Mouse (Mus musculus): ENCODE measurements at regions not wholly inside any gene's neighbourhood (a gene's known extent, or its start where the extent isn't known, plus 50 kb on each side); places are given as distances from the start of the nearest gene placed in this dataset.

DNA sequence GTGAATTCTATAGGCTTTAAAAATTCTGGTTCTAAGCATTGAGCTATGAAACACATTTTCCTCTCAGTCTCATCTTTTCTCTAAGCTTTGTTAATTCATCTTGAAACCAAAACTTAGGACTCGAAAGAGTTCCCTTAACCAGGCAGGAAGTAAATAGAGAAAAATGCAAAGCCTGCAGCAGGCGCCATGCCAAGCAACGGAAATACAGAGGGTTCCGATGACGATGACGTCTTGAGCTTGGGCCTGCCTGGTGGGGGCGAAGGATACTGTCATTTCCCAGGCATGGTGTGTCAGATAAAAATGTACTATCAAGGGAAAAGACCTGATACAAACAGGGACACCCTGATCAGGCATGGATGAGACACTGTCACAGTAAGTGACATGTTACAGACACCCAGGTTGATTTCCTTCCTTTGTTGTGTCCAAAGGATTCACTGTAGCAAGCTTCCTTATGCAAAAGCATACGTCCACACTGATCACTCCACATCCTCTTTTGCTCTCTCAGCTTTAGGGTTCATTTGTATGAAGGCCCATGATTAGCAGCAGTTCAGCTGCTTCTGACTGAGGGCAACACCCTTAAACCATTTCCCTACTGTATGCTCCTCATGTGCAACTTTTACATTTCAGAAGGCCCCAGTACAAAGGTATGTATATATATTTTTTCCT is 135.0 kb downstream of the Cemip2 start:
- DNase-seq (ENCODE audit: low read depth, low spot score), result no peak

DNA sequence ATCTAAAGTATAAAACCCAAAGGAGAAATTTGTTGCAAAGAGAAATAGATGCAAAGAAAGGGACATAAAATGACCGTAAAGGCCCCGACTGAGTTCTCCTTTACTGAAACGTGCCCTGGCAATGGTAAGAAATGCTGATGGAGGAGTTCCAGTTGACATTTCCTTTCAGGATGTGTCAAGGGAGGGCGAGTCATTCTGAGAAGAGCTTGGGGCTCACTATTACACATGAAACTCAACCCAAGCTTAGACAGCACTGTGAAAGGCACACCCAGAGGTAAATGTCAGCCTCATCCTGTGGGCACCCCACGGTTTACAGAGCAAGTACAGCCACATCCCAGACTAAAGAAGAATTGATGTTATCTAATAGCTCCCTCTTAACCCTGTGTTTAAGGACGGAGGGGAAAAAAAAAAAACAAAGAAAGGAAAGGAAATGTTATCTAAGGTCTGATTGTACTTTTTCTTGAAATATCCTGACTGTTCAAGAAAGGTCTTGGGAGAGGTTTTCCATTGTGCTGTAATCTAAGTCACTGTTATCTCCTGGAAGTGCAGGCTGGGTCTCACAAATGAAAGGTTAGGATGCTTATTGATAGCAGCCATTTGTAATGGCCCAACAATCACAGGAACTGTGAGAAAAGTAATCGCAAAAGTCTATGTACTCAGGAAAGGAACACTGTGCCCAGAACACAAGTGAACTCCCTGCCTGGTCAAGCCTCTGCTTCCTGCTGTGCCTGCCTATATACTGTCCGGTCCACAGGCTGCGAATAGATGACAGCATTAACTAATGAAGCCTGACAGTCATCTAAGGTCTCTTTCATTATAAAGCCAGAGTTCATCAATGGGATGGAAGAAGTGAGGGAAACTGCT is 135.8 kb downstream of the Cemip2 start:
- no peak for DNase-seq (ENCODE audit: low read depth, low spot score)

DNA sequence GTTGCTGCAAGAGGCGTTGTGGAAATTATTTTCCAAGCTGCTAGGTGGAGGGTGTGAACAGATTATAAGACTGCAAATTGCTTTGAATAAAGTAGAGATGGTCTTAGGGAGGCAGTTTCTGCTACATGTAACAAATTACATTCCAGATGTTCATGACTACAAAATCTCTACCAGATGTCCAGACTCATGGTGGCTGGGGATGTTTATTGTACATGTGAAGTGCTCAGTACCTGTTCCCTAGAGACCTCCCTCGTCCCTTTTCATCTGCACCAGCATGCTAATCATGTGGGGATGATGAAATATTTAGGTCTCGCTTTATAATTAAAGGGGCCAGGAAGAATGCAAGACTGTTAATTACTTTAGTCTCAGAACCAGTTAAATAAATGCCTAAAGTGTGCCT is 136.5 kb downstream of the Cemip2 start:
- peak; percentile 36 for DNase-seq (ENCODE audit: low read depth, low spot score)

DNA sequence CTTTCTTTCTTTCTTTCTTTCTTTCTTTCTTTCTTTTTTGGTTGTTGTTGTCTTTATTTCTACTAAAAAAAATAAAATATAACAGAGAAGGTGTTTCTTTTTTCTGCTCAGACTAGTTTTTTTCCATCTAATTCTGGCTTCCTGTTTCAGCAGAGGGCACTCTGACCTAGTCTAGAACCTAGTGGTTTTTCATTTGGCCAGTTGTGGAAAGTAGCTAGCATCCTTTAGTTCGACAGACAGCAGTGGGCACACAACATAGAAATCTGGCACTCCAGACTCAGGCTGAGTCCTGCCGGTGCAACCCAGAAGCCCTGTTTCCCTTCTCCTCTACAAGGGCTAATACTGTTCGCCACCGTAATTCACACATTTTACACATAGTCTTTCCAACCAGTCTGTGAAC is 140.0 kb downstream of the Cemip2 start:
- no peak for DNase-seq (ENCODE audit: low read depth, low spot score)

DNA sequence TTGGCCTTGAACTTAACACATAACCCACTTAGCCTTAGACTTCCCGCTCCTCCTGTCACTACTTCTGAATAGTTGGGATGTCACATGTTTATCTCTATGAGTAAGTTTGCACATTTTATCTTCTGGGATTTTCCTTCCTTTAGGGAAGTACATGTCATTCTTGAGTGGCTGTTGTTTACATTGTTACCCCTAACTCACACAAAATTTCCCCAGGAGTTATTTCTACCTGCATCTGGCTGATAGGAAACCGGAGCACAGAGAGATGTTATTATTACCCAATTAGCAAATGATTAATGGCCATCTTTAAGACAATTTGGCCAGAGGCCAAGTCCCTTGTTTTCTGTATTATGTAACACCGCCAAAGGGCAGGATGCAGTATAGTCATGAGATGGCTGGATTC is 140.9 kb downstream of the Cemip2 start:
- DNase-seq (ENCODE audit: low read depth, low spot score), result no peak

DNA sequence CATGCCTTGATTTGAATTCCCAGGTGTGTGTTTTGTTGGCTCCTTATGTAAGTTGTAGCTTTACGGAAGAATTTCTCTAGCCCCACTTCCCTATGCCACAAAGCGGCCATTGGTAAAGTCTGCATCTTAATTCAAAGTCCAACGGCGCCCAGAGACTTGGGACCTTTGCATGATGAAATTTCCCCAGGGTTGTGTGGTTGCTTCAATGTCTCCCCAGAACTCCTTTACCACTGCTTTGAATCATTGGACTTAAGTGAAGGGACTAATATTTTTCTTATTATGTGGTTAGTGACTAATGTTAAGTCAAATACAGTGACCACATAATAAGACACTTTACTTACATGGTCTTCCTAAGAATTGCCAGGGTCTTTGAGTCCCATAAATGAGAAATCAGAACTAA is 162.0 kb downstream of the Cemip2 start:
- DNase-seq (ENCODE audit: low read depth, low spot score), result no peak

DNA sequence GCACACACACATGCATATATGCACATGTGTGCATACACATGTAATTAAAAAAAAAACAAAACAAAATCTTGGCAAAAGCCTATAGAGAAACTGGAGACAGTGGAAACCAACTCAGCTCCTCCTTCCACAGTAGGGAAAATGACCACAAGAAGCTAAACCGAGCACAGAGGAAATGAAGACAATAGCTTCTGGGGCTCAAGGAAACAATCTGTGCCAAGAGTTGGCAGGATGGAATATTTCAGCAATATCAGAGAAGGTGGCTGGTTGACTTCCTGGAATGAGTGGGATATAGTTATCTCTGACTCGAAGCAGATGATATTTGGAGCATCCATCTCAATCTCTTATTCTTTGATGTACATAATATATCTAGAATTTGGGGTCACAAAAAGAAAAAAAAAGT is 163.6 kb downstream of the Cemip2 start:
- DNase-seq (ENCODE audit: low read depth, low spot score), result no peak

DNA sequence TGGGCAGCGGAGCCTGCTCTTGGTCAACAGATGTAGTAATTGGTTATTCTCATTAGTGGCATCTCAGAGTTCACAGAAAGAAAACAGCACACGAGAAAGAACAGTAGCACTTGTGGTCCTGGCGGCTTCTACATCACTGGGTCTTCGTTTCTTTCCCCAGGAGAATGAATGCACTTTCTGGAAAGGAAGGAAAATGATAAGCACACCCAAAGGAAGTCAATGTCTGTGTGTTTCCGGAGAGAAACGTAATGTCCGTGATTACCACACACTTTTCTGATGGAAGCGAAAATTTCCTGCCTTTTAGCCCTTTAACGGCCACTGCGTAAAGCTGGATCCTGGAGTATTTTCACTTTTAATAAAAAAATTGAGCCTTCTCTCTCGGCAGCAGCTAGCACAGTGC is 164.1 kb downstream of the Cemip2 start:
- DNase-seq (ENCODE audit: low read depth, low spot score), result no peak

DNA sequence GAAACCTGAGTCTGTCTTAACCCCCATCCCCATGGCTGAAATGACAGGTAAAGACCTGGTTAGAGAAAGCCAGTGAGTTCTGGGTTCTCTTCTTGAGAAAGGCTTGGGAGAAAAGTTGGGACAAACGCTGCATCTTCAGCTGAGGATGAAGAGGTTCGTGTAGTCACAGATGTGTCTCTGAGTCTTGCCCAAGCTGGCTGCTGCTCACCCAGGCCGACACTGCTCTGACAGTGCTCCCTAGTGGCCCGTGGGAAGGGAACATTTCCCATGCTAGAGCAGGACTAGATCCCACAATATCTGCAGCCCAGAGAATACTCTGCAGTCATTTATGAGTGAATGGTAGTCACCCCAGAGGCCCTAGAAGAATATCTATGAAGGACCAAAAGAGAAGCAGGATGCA is 165.3 kb downstream of the Cemip2 start:
- no peak for DNase-seq (ENCODE audit: low read depth, low spot score)

DNA sequence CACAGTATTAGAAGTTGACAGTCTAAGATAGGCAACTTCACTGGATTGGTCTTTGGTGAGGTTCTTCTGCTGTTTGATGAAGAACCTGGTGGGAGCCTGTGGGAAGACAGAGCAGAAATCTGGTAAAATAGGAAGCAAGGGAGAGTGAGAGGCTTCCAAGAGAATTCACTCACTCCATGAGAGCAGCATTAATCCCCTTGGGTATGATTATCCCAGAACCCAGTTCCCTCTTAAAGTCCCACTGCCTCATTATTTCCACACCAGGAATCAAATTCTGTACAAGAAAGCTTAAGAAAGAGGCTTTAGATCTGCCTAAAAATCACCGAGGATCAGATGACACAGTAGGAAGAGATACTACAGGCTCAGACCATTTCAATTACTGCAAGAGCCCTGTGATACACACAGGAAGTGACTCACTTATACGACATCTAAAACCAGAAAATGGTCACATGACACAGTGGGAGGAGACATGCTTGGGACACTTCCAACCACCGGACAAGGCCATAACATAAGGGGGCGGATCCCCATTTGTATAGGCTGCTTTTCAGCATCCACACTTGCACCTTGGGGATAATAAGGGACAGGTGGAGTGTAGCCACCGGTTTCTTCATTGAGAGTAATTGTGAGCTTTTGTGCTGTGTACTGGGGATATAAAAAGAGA is 168.2 kb downstream of the Cemip2 start:
- no peak for DNase-seq (ENCODE audit: low read depth, low spot score)

DNA sequence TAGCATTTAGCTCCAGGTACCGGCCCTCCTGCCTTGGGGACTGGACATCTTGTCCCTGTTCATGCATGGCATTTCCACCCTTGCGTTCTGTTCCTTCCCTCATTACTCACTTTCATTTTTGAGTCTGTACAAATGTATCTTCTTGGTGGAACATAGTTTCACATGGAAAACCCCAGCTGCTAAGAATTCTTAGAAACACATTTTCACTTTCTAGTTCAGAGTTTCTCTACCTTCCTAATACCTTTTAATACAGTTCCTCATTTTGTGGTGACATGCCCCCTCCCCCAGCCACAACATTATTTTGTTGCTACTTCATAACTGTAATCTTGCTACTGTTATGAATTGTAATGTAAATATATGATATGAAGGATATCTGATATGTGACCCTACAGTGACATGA is 169.9 kb downstream of the Cemip2 start:
- DNase-seq (ENCODE audit: low read depth, low spot score), result no peak

DNA sequence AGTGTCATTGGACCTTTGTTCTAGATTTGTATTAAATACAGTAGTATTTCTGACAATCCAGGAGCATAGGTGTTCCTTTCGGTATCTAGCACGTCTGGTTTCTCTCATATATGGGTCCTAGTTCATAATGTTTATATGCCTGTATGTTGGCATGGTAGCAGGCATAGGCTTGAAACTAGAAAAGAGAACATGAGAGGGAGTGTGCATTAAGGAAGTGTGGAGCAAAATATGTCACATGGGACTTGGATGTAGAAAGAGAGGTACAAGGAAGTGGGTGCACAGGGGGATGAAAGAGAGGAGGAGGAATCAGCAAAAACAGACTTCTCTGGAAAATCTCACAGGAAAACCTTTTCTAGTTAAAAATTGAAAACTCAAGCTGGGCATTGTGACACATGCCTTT is 176.2 kb upstream of the Trpm3 start:
- DNase-seq (ENCODE audit: low read depth, low spot score), result no peak

DNA sequence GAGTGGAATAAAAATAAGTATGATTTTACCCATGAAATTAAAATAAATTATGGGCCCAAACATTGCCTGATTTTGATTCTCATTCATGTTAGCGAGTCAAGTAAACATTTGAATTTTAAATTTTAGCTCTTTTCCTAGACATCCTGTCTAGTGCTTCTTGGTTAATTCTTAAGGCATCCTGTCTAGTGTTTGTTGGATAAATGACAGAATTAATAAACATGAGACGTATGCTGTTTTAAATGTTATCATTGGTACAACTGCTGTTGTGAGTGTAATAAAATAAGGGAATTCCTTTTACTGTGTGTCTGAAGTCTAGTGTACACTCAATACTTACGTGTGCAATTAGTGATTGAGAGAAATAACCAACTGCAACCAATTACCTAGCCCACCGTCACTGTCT is 149.0 kb upstream of the Trpm3 start:
- DNase-seq (ENCODE audit: low read depth, low spot score), result no peak

DNA sequence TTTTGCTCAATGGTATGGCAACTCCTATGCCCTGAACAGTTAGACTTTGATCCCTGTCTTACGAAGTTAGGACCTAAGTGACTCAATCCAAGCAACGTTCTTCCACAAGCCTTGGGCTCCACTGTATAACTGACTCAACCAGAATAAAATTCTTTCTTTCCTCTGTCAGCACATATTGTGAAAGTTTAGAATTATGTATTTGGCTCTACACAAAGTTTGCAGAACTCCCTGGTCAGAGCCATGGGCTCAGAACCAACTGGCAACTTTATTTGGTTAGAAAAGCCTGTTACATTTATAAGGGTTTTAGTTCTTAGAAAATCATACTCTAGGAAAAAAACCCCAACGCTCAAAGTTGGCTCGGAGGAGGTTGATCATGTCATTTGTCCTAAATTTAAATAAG is 147.9 kb upstream of the Trpm3 start:
- no peak for DNase-seq (ENCODE audit: low read depth, low spot score)

DNA sequence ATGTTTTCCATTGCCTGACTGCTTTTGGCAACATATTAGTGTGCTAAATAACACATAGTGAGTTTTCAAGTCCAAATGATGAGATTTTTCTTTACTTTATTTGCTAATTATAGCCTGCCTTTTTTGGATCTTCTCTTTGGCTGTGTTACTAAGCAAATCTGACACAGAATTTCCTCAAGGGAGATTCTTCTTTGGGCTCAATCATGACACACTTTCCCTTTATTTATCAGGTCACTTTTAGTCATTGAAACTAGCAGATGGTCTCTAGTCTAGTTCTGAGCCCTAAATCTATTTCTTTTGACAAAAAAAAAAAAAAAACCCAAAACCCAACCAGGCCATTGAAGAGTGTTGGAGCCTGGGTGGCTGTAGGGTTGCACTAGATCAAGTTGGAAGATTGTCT is 147.4 kb upstream of the Trpm3 start:
- DNase-seq (ENCODE audit: low read depth, low spot score), result no peak

DNA sequence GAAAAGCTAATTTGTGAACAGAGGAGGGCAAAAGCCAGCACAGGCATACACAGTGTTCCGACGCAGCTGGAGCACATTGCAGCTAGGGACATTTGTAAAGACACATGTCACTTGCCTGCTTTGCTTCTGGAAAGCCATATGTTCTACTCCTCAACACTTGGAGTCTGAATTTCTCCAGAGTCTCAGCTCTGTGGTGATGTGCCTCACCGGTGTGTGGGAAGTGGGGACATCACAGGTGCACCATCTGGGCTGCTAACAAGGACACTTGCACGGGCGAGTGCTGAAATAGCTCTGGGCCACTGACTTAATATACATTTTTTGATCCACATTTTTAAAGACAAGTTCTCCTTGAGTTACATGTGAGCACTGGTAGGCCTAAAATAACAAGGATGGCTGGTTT is 139.2 kb upstream of the Trpm3 start:
- no peak for DNase-seq (ENCODE audit: low read depth, low spot score)

DNA sequence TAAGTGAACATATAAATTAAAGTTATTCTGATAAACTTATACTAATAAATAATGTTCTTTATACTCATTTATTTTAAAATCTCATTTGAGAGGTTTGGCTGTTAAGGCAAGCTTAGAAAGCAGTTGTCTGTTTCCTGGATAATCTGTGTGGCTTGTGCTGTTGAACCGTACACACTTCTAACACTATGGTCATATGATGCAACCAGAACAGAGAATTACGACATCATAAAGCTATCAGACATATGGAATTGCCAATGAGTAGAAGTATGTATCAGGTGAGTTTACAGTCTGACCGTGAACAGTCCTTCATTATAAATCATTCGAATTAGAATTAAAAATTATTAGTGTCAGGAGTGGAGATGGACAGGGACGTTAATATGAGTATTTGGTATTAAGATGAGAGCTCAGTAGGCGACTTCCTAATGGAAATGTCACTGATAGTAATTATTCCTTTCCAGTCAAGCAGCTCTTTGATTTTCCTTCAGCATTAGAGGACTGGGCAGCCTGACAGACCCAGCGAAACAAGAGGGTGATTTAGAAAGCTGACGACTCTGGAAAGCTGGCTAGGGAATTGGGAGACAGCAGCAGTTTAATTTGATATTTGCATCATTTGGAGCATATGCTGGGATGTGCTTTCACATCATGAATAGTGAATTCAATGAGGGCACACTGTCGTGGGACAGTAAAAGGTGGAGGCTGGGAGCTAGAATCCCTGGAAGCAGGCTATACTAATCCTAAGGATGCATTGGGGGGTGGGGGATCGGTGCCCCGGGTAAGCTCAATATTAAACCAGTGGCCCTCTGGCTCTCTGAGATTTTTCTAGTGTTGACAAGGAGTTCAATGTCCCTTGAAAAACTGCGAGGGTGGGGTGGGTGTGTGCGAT is 130.6 kb upstream of the Trpm3 start:
- DNase-seq (ENCODE audit: low read depth, low spot score), result no peak

DNA sequence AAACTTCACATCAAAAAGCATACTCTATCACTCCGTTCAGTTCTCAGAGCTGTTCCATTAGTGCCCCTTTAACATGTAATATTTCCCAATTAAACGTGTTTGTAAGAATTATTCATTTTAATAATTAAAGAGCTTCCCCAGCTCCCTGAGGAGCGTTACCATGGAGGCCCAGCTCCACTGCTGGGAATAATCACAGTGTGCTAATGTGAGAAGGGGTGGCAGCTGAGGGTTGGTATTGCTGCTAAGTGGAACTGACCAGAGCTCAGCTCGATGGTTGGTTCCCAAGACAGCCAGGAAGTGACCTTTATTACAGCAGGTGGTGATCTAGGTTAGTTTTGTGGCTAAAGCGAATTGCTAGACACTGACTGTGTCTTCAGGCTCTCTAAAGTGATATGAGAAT is 128.6 kb upstream of the Trpm3 start:
- no peak for DNase-seq (ENCODE audit: low read depth, low spot score)

DNA sequence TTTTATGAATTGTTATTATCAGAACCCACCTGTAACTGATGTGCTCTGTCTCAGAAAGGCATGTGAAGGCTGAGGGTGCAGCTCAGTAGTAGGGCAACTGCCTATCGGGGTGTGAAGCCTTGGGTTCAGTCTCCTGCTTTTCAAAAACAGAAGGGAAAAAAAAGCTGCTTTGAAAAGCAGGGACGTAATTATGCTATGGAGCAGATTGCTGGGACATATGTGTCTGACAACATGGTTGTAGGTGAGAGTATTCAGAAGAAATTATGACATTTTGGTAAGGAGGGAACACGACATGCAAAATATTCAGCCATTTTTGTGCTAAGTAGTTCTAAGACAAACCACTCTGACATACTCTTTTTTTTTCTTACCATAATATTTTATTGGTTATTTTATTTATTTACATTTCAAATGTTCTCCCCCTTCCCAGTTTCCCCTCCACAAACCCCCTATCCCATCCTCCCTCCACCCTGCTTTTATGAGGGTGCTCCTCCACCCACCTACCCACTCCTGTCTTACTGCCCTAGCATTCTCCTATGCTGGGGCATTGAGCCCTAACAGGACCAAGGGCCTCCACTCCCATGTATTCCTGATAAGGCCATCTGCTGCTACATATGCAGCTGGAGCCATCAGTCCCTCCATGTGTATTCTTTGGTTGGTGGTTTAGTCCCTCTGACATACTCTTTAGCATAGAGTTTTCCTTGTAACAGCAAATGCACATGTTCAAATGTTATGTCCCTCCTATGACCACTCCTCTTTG is 122.8 kb upstream of the Trpm3 start:
- DNase-seq (ENCODE audit: low read depth, low spot score), result no peak

DNA sequence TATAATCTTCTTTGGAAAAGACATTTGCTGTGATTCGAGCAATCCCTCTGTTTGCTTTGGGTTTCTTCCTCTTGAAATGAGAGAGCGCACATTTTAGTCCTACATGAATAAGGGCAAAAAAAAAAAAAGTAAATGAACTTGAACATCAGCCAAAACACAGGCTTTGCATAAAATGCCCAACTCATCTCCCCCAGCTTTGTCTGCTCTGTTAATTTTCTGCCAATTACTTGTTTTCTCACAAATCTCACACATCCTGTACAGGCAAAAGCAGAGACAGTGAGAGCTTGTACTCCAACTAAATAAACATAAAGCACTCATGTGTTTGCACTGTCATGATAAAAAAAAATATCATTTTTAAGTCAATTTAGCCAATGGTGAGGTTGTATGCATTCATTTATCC is 121.4 kb upstream of the Trpm3 start:
- no peak for DNase-seq (ENCODE audit: low read depth, low spot score)

DNA sequence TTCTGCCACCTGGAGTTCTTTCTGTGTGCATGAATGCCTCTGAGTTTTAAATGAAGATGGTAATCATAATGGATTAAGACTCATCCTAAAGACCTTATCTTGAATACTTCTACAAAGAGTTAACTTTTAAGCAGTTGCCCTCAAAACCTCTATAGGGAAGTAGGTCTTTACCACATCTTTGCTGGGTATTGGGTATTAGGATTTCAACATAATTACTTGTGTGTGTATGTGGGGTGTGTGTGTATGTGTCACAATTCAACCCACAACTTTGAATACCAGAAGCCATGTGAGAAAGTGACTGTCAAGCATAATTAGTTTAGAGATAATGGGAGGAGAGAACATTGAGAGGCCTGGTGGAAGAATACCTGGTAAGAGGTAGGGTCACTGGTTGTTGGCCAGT is 111.3 kb upstream of the Trpm3 start:
- no peak for DNase-seq (ENCODE audit: low read depth, low spot score)

Measured in mesoderm, embryonic 11.5 days (tissue).